Mouse (Mus musculus) E14TG2a.4 (cell line): ENCODE results near the gene Fam227a.

Experiments
- H3K27me3 ChIP-seq: 2 replicates; pipeline ENCODE4 v1.6.1; 2014; ENCODE audit warnings: low read length, control low read depth; ENCODE audit not compliant: insufficient read depth
- H3K36me3 ChIP-seq: 2 replicates; pipeline ENCODE4 v1.6.1; 2014; ENCODE audit warnings: low read length, control low read depth; ENCODE audit not compliant: insufficient read depth
- H3K4me1 ChIP-seq: replicated peaks from 2 replicates; pipeline ENCODE4 v1.6.1; 2014; ENCODE audit warnings: low read depth, low read length, control low read depth
- H3K4me3 ChIP-seq: replicated peaks from 2 replicates; pipeline ENCODE4 v1.5.1; 2014; ENCODE audit warnings: mild to moderate bottlenecking, low read length
- H3K9me3 ChIP-seq: 2 replicates; pipeline ENCODE4 v1.6.1; 2014; ENCODE audit warnings: low read length, control low read depth
- CTCF ChIP-seq: conservative IDR thresholded peaks from 2 replicates; pipeline ENCODE4 v1.5.1; 2014; ENCODE audit warnings: low read length
- NANOG ChIP-seq: IDR thresholded peaks from 2 replicates; pipeline ENCODE4 v1.6.1; 2014; ENCODE audit warnings: borderline replicate concordance, low read length, mixed read lengths
- POU5F1 ChIP-seq: IDR thresholded peaks from 2 replicates; pipeline ENCODE4 v1.6.1; 2014; ENCODE audit warnings: low read length, borderline replicate concordance

Fam227a gene

GRCm38 (mm10) chr15:79670972-79671299 lies 12.2 kb upstream of the Fam227a start:
- peaks cover 66% of the 10 kb centered on the region for H3K36me3 ChIP-seq
- peak overlapping the region; percentile 97 for H3K4me3 ChIP-seq
- H3K9me3 ChIP-seq, result no peaks in the 10 kb centered on the region
- H3K4me1 ChIP-seq, result peaks cover 52% of the 10 kb centered on the region
- H3K27me3 ChIP-seq, result no peaks in the 10 kb centered on the region
- TF ChIP-seq POU5F1 (no peak), NANOG (no peak), CTCF (no peak)

GRCm38 (mm10) chr15:79670249-79670971 lies 11.7 kb upstream of the Fam227a start, which contains the start of gene Tomm22:
Gene Tomm22, plus strand, starts transcription at chr15:79670861.
- Histone ChIP-seq H3K9me3 (no peaks in the 10 kb centered on the region), H3K4me3 (peak within 1 kb of the TSS; percentile 97), H3K4me1 (peaks cover 50% of the 10 kb centered on the region), H3K27me3 (no peaks in the 10 kb centered on the region), H3K36me3 (peaks cover 66% of the 10 kb centered on the region)
- TF ChIP-seq POU5F1, result no peak
- no peak for TF ChIP-seq NANOG
- TF ChIP-seq CTCF, result no peak

- TF ChIP-seq CTCF (peak; percentile 10; the same call in 1 of the 2 replicates), POU5F1 (no peak)
- H3K4me3 ChIP-seq, result no peak overlapping the region
- peaks cover 63% of the 10 kb centered on the region for H3K36me3 ChIP-seq
- H3K27me3 ChIP-seq, result no peaks in the 10 kb centered on the region
- H3K9me3 ChIP-seq, result no peaks in the 10 kb centered on the region
- H3K4me1 ChIP-seq, result peaks cover 43% of the 10 kb centered on the region
Observed at GRCm38 (mm10) chr15:79669195-79669594, 10.4 kb upstream of the Fam227a start.

DNA sequence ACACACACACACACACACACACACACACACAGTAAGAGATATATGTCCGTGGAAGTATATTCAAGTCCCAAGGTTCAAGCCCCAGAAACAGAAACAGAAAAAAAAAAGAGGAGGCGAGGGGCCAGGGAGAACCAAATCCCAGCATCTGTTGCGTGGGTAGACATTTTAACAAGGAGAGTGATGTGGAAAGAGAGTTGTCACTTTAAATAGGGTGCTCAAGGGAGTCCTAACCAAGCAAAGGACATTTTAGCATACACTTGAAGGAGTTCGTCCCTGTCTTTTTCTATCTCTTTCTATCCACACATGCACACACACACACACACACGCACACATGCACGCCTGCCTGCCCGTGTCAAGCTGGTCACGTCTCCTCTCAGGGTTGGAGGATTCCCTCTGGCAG lies 5.9 kb upstream of the Fam227a start:
- Histone ChIP-seq H3K27me3 (no peaks in the 10 kb centered on the region), H3K4me1 (peaks cover 23% of the 10 kb centered on the region), H3K9me3 (no peaks in the 10 kb centered on the region), H3K4me3 (no peak overlapping the region), H3K36me3 (peaks cover 60% of the 10 kb centered on the region)
- TF ChIP-seq NANOG (no peak), POU5F1 (no peak), CTCF (no peak)

- Histone ChIP-seq H3K36me3 (peaks cover 44% of the 10 kb centered on the region), H3K4me1 (peaks cover 21% of the 10 kb centered on the region), H3K4me3 (no peak overlapping the region), H3K9me3 (no peaks in the 10 kb centered on the region), H3K27me3 (no peaks in the 10 kb centered on the region)
- TF ChIP-seq POU5F1 (no peak), NANOG (no peak), CTCF (peak; percentile 90)
Observed at GRCm38 (mm10) chr15:79661852-79662251, 3.1 kb upstream of the Fam227a start.

DNA sequence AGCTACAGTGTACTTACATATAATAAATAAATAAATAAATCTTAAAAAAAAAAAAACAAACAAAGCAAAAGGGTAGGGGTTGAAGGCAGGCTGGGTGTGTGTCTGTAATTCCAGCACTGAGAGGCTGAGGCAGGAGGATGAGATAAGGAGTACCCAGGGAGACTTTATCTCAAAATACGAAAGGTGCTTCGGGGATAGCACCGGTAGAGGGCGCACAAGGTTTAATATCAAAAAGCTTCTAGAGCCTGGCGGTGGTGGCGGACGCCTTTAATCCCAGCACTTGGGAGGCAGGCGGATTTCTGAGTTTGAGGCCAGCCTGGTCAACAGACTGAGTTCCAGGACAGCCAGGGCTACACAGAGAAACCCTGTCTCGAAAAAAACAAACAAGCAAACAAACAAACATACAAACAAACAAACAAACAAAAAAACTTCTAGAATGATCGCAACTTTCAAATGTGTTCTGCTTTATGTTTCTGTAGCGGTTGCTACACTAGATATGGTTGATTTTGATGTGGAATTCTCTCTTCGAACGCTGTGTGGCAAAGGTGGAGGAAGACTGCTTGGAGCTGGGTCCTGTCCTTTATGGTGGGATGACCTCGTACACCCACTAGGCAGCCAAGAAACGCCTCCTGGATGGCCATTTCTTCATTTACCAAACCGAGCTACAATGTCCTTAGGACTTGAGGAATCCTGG lies 772 bp downstream of the Fam227a start:
- Histone ChIP-seq H3K4me3 (peak overlapping the region; percentile 87), H3K27me3 (no peaks in the 10 kb centered on the region), H3K9me3 (no peaks in the 10 kb centered on the region), H3K4me1 (peaks cover 27% of the 10 kb centered on the region), H3K36me3 (peaks cover 16% of the 10 kb centered on the region)
- TF ChIP-seq POU5F1 (no peak), CTCF (peak; percentile 64)

- no peak for TF ChIP-seq POU5F1
- TF ChIP-seq NANOG, result no peak
- TF ChIP-seq CTCF, result no peak
- Histone ChIP-seq H3K9me3 (no peaks in the 10 kb centered on the region), H3K36me3 (0 out of 2 replicates have a peak, but pooled peaks cover 5% of the 10 kb centered on the region), H3K27me3 (no peaks in the 10 kb centered on the region), H3K4me1 (peaks cover 27% of the 10 kb centered on the region), H3K4me3 (no peak overlapping the region)
Observed at GRCm38 (mm10) chr15:79656451-79656850, 2.3 kb downstream of the Fam227a start.

DNA sequence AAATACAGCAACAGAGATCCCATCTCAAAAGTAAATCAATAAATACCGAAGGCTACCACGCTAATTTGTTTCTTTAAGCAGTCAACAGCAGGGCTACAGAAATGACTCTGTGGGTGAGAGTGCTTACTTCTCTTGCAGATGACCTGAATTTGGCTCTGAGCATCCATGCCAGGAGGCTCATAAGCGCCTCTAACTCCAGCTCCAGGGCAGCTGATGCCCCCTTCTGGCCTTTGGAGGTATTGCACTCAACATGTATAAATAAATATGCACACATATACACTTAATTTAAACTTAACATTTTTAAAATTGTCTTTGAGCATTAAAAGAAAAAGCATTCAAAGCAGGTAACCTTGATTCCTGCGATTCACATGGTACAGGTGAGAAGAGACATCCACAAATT lies 7.3 kb downstream of the Fam227a start:
- Histone ChIP-seq H3K4me1 (peaks cover 25% of the 10 kb centered on the region), H3K27me3 (0 out of 2 replicates have a peak, but pooled peaks cover 3% of the 10 kb centered on the region), H3K4me3 (no peak overlapping the region), H3K36me3 (no peaks in the 10 kb centered on the region), H3K9me3 (no peaks in the 10 kb centered on the region)
- TF ChIP-seq NANOG (no peak), CTCF (peak; percentile 89), POU5F1 (no peak)

DNA sequence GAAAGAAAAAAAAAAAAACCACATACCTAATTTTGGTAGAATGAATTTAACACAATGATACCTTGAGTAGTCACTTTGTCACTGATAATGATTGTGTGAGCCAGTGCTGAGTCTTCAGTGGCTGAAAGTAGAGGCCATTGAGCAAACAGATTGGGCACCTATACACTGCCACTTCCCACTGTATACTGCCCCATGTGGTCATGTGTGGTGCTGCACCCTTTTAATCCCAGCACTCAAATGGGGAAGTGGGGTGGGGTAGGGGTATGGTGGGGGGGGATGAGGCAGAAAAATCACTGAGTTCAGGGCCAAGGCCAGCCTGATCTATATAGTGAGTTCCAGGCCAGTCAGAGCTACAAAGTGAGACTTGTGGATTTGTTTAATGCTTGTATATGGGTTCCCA lies 8.2 kb downstream of the Fam227a start:
- TF ChIP-seq CTCF, result peak; percentile 80
- TF ChIP-seq NANOG, result no peak
- no peak for TF ChIP-seq POU5F1
- Histone ChIP-seq H3K9me3 (no peaks in the 10 kb centered on the region), H3K36me3 (no peaks in the 10 kb centered on the region), H3K27me3 (0 out of 2 replicates have a peak, but pooled peaks cover 3% of the 10 kb centered on the region), H3K4me3 (no peak overlapping the region), H3K4me1 (peaks cover 25% of the 10 kb centered on the region)
